Mouse (Mus musculus): Measurements from ENCODE around the gene Mmp21.
A peak's percentile ranks its signal among the peaks of the same experiment; 100 is the strongest.

- no peak for TF ChIP-seq EP300 (IDR thresholded peaks at IDR 0.05; ENCODE audit: low read depth)
- TF ChIP-seq CTCF (IDR thresholded peaks at IDR 0.05; ENCODE audit: low read depth): peak; percentile 80
Measured at GRCm38 (mm10) chr7:133636738-133637352, 43.0 kb downstream of the Mmp21 start.

Measured in liver, postnatal 0 days (tissue).